Mouse (Mus musculus): ENCODE results near the gene Mtap.

Mtap gene

GRCm38 (mm10) chr4:89136906-89137541, at the start of gene Mtap:
Gene Mtap, plus strand, starts transcription at chr4:89137122.
- DNase-seq = peak; percentile 78 to 85

DNA sequence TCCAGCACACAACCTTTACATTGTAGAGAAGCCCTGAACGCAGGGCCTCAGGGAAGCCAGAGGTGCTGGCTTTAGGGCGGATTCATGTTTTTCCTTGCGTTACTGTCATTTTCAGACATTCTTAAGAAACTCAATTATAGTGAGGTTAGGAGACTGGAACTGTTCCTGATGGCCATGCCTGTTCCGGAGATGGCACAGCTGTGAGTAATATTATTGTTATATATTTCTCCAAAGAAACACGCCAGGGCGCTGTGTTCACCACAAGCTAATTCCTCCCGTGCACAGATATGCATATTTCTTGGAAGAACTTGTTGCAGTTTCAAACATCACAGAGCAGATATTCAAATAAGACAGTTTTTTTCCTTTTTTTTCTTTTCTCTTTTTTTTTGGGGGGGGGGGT, 47.8 kb upstream of the Mtap start:
- no peak for DNase-seq

GRCm38 (mm10) chr4:89090217-89090616, 46.7 kb upstream of the Mtap start:
- DNase-seq = no peak

DNA sequence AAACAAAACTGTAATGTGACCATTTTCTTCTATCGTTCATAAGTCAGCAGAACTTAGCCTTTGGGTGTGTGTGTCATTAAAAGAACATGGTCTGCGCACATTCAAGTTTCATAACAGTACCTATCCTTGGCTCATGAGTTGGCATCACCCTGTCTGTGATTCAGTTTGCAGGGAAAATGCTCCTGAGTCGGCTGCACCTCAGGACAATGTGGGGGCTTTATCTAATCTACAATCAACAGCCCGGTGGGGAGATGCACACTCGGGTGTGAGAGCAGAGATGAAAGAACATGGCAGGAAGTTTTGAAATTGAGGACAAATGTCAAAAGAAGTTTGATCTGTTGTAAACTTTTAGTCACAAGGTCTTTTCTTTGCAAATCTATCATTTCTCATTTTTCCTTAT, 44.8 kb upstream of the Mtap start:
- DNase-seq = no peak

GRCm38 (mm10) chr4:89094773-89095172, 42.1 kb upstream of the Mtap start:
- no peak for DNase-seq

- DNase-seq = no peak
These were observed 38.7 kb upstream of the Mtap start for GRCm38 (mm10) chr4:89098261-89098660.

DNA sequence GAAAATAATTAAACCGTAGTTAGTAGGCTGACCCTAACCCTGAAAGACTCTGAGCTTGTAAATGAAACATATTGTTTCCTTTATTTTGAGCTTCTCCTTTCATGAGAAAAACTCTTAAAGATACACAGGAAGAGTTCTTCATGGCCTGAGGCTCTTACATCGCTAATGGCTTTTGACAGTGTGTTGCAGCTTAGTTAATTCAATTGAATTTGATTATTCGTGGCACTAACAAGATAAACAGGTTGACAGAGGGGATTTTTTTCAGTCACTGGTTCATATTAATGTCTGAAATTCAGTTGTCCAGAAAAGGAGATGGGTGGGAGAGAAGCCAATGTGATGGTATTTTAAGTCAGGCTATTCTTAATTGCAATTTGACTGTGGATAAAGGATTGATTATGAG, 35.6 kb upstream of the Mtap start:
- no peak for DNase-seq

DNA sequence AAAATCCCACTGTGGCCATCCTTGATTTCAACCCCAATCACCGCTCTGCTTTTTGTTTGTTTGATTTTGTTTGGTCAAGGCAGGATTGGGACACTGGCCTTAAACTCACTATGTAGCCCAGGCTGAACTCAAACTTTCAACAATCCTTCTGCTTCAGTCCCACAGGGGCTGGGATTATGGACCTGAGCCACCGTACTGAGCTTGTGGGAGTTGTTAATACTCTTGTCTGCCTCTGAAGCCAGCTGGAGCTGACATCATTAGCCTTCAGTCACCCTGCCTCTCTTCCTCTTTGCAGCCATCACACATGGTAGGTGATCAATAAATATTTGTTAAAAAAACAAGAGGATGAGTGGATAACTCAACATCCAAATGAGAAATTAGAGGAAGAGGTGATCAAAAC, 34.6 kb upstream of the Mtap start:
- no peak for DNase-seq

GRCm38 (mm10) chr4:89105486-89105885, 31.4 kb upstream of the Mtap start:
- DNase-seq = no peak

- DNase-seq = no peak
These were observed 30.4 kb upstream of the Mtap start for GRCm38 (mm10) chr4:89106505-89106904.

DNA sequence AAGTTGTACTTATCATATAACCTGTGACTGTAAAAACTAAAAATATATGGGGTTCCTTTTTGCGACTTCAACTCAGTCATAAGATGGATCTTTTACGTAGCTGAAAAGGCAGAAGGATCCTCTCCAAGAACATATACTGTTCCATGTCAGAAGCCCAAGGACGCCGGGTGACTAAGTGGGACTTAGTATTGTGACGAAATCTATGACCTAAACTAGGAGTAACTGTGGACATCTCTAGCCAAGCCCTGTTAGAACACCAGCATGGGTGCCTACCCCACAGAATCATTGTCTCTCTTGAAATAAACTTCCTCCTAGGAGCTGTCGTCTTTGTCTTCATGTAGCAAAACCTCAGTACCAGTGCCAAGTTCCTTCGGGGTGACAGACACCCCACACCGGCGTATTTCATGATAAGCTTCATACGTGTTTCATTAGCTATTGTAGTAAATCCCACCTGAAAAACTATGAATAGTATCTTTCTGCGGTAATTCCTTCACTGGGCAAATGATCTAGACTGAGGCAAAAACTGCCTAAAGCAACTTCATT, 24.7 kb upstream of the Mtap start:
- no peak for DNase-seq

DNA sequence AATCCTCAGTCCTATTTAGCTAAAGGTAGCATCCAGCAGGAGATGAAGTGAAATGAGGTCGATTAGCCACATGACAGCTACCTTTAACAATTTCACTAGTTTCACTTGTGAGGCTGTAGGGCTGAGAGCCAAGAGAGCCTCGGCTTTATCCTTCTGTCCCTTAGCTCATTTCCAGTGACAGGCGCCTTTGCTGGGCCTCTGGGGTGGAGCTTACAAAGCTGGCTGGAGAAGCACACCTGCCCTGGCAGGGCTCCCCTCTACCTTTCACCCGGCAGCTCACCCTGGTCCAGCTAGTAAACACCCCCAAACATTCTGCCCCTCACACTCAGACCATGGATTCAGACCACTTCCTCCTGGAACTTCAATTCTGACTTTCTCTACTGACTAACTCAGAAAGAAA, 24.1 kb upstream of the Mtap start:
- peak; percentile 8 to 22 for DNase-seq

GRCm38 (mm10) chr4:89116006-89116405, 20.9 kb upstream of the Mtap start:
- no peak for DNase-seq

- DNase-seq = no peak
These were observed 17.0 kb upstream of the Mtap start for GRCm38 (mm10) chr4:89119900-89120299.

DNA sequence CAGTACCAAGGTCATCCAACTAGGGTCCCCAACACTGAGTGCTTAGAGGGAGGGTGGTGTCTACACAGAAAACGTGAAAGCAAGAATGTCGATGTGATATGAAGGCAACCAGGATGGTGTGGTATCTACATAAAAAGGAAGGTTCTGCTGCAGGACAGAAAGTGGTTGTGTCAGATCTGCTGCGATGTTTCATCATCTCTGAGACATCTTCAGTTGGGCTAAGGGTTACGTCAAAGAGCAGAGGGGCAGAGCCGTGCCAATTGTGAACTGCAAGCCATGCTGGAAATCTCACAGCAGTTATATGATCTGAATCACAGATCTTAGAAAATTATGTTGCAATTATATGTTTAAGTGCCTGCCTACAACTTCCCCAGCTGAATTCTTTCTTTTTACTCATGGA, 16.6 kb upstream of the Mtap start:
- DNase-seq = no peak

GRCm38 (mm10) chr4:89123446-89124243, 13.3 kb upstream of the Mtap start:
- DNase-seq = no peak

- no peak for DNase-seq
These were observed 9.2 kb upstream of the Mtap start for GRCm38 (mm10) chr4:89127674-89128073.

GRCm38 (mm10) chr4:89128080-89128936, 8.6 kb upstream of the Mtap start:
- peak; percentile 21 to 51 for DNase-seq

- no peak for DNase-seq
These were observed 8.0 kb upstream of the Mtap start for GRCm38 (mm10) chr4:89128937-89129277.

GRCm38 (mm10) chr4:89129311-89129913, 7.5 kb upstream of the Mtap start:
- DNase-seq = peak; percentile 22 to 69

DNA sequence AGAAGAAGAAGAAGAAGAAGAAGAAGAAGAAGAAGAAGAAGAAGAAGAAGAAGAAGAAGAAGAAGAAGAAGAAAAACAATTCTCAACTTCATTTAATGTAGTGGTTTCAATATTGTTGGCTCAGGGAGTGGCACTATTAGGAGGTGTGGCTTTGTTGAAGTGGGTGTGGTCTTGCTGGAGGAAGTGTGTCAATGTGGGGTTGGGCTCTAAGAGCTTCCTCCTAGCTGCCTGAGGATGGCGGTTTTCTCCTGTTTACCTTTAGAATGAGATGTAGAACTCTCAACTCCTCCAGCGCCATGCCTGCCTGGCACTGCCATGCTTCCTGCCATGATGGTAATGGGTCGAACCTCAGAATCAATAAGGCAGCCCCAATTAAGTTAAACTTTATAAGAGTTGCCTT, 5.1 kb upstream of the Mtap start:
- DNase-seq = no peak

- DNase-seq = no peak
These were observed 566 bp upstream of the Mtap start for GRCm38 (mm10) chr4:89136356-89136755.
